Mouse (Mus musculus) layer of hippocampus, postnatal 36 days (tissue): ENCODE measurements around the gene Adamts2. TPM values are rescaled to one million over a fixed set of nuclear protein-coding genes. Genes with fewer than 3 reads are reported as not detected.

Experiments used
- DNase-seq, 2 experiments: peaks; one replicate each; pipeline ENCODE4 v3.0.0; 2022
- total RNA-seq, 2 experiments: library from RNA; stranded (reverse); gene quantifications; 2 replicates each; pipeline ENCODE4 v1.2.3; 2021

Adamts2 gene
- total RNA-seq, 2 experiments from 2014 or later = 15.7 to 15.9 TPM

GRCm38 (mm10) chr11:50672866-50673265 lies 71.0 kb downstream of the Adamts2 start:
- DNase-seq = no peak

- no peak for DNase-seq
Observed at GRCm38 (mm10) chr11:50673525-50674250, 71.8 kb downstream of the Adamts2 start.

- no peak for DNase-seq
Observed at GRCm38 (mm10) chr11:50674390-50674789, 72.5 kb downstream of the Adamts2 start.

- DNase-seq = peak in 1 of 2 experiments; percentile 8
Observed at GRCm38 (mm10) chr11:50678650-50679049, 76.8 kb downstream of the Adamts2 start.

GRCm38 (mm10) chr11:50681940-50682339 lies 80.1 kb downstream of the Adamts2 start:
- DNase-seq = no peak

- no peak for DNase-seq
Observed at GRCm38 (mm10) chr11:50683821-50684220, 81.9 kb downstream of the Adamts2 start.

GRCm38 (mm10) chr11:50688584-50688983 lies 86.7 kb downstream of the Adamts2 start:
- DNase-seq = no peak

- no peak for DNase-seq
Observed at GRCm38 (mm10) chr11:50689672-50690071, 87.8 kb downstream of the Adamts2 start.

GRCm38 (mm10) chr11:50699971-50700370 lies 98.1 kb downstream of the Adamts2 start:
- no peak for DNase-seq

- DNase-seq = no peak
Observed at GRCm38 (mm10) chr11:50700496-50700895, 98.6 kb downstream of the Adamts2 start.

GRCm38 (mm10) chr11:50703397-50703796 lies 101.5 kb downstream of the Adamts2 start:
- no peak for DNase-seq

GRCm38 (mm10) chr11:50704511-50704910 lies 102.6 kb downstream of the Adamts2 start:
- no peak for DNase-seq

GRCm38 (mm10) chr11:50707259-50707658 lies 105.4 kb downstream of the Adamts2 start:
- DNase-seq = no peak

GRCm38 (mm10) chr11:50713610-50714202 lies 111.8 kb downstream of the Adamts2 start:
- no peak for DNase-seq

- DNase-seq = no peak
Observed at GRCm38 (mm10) chr11:50715091-50715490, 113.2 kb downstream of the Adamts2 start.

- no peak for DNase-seq
Observed at GRCm38 (mm10) chr11:50717381-50717897, 115.6 kb downstream of the Adamts2 start.

GRCm38 (mm10) chr11:50718862-50719261 lies 117.0 kb downstream of the Adamts2 start:
- DNase-seq = no peak

- no peak for DNase-seq
Observed at GRCm38 (mm10) chr11:50720421-50720820, 118.5 kb downstream of the Adamts2 start.

GRCm38 (mm10) chr11:50720856-50721550 lies 119.1 kb downstream of the Adamts2 start:
- DNase-seq = no peak

GRCm38 (mm10) chr11:50725595-50725994 lies 123.7 kb downstream of the Adamts2 start:
- no peak for DNase-seq

- DNase-seq = no peak
Observed at GRCm38 (mm10) chr11:50726035-50726434, 124.2 kb downstream of the Adamts2 start.

GRCm38 (mm10) chr11:50733146-50733545 lies 131.3 kb downstream of the Adamts2 start:
- no peak for DNase-seq

- DNase-seq = no peak
Observed at GRCm38 (mm10) chr11:50734129-50734528, 132.2 kb downstream of the Adamts2 start.
